Mouse (Mus musculus) urinary bladder, postnatal 10 days (tissue): Measurements from ENCODE around the gene Sctr.

ENCODE experiments used
- DNase-seq: peaks from one replicate; pipeline ENCODE4 v3.0.0; 2022; ENCODE audit warnings: low spot score

Gene Sctr

DNA sequence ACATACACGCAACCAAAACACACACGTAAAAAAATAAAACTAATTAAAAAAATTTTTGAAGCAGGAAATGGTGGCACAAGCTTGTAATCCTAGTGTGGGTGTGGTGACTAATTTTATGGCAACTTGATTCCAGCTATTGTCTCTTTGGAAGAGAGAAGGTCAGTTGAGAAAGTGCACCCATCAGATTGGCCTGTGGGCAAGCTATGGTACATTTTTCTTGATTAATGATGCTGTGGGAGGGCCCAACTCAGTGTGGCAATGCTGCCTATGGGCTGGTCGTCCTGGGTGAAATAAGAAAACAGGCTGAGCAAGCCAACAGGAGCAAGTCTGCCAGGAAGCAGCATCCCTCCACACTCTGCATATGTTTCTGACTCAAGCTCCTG, 94.5 kb downstream of the Sctr start:
- no peak for DNase-seq

DNA sequence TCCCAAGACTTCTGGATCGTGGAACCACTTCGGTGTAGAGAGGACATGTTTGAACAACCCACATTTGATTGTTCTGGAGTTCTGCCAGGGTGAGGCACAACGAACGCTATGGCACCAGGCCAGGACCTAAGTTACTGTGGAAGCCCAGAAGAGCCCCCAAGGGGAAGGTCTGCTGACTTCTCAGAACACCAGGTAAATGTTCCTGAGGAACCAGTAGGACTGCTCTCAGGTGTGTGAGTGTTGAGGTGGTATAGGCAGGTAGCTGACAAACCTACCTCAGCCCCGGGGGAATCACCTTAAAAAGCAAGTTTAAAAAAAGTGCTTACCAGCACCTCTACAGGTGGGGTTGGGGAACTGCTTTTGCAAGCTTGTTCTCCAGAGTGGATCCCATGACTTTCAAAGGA, 98.9 kb downstream of the Sctr start:
- DNase-seq = no peak

DNA sequence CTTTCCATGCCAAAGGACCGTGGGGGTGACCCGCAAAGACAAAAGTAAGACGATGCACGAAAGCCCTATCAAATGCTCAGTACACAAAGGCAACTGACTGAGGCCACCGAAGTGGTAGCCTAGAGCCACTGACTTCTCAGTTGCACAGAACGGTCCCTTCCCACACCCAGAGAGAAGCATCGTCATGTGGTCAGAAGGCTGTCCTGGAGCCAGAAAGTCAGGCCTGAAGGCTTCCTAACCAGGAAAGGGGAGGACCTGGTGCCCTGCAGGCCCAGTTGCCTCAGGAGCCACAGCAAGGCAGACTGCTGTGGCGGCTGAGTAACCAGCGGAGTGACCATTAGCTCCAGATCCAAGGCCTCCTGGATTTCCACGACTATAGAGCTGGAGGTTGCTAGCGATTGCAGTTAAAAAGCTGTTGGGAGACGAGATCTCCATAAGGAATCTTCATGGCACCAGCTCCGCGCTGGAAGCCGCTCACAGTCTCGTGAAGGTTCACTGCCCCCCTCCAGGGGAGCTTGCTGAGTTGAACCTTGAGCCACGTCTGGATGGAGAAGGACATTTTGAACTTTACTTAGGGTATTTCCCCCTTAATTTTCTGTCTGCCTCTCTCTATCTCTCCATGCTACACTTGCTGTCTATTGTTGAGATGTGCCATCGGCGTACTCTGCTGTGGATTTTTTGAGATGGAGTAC, 103.2 kb downstream of the Sctr start:
- DNase-seq = no peak

GRCm38 (mm10) chr1:120111766-120112165, 105.1 kb downstream of the Sctr start:
- no peak for DNase-seq

DNA sequence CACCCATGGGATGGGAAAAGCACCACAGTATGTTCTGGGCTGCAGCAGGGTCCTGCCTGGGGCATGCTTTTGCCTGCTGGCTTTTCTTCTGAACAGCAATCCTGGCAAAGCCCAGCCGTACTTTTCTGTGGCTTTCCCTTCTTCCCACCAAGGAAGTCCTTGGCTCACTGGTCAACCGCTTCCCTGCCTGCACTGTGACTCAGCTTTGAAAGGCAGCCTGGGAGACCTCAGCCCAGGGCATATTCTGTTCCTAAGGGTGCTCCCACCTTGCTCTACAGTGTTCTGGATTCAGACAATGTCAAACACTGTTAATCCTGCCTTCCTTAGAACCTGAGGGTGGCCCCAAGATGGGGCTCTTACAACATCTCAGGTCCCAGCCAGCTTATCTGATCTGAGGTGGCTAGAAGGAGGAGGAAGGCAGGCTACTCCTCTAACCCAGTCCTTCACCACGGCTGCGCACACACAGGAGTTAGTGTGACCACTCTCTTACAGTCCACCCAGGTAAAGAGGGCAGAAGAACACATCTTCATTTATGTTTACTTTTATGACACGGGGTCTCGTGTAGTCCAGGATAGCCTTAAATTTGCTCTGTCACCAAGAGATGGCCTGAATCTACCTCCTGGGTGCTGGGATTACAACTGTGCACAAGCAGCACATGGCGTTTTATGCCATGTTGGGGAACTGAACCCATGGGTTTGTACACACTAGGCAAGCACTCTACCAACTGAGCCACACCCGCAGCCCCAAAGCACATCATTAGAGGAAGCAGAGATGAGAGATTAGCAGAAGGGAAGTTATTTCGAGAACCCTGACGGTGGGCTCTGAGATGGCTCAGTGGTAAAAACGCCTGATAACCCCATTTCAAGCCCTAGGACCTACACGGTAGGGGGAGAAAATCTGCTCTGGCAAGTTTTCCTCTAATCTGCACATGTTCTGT, 105.8 kb downstream of the Sctr start:
- no peak for DNase-seq
